Mouse (Mus musculus): ENCODE measurements around the gene Ccnd3.

- TF ChIP-seq POLR2A (IDR thresholded peaks at IDR 0.05; ENCODE audit: low read depth, low read length), result no peak
- TF ChIP-seq CTCF (conservative IDR thresholded peaks at IDR 0.05; ENCODE audit: insufficient read depth, insufficient read length, low read depth, low read length), result no peak
Measured at GRCm38 (mm10) chr17:47461688-47462087, 43.2 kb upstream of the Ccnd3 start.
